Mouse (Mus musculus): ENCODE results near the gene Herc2.

Herc2 gene

DNA sequence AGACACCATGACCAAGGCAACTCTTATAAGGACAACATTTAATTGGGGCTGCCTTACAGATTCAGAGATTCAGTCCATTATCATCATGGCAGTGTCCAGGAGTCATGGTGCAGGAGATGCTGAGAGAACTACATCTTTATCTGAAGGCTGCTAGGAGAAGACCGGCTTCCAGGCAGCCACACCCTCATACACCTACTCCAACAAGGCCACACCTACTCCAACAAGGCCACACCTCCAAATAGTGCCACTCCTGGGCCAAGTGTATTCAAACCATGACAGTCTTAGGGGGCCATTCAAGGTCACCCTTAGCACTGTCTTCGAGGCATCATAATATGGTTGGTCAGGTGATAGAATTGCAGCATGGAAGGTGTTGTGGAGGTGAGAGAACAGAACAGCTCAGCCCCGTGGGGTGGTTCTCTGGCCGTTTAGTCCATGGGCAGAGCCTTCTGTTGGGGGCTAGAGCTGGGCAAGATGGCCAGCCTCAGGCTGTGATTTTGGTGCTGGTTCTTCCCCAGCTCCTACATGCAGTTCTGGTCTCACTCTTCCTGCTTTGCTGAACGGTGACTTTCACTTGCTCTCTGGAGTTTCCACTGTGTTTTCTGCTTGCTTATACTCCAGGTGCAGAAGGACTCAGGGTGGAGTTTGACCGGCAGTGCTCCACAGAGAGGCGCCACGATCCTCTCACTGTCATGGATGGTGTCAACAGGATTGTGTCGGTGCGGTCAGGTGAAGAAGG, 151.7 kb downstream of the Herc2 start:
- DNase-seq (ENCODE audit: low spot score), result no peak

DNA sequence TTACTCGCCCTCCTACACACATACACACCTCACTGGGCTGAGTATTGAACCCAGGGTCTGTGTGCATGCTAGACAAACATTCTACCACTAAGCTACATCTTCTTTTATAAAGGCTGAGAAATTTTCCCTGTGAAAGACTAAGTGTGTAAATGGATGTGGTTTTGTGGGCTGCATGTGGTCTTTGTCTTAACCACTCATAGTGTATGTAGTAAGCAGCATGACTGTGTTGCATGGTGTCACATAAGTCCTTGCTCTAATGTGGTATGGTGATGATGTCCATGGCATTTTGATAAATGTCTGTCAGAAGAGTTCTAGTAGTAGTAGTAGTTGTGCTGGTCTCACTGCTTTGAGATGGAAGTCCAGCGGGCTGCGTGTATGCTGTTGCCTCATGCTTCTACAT, 152.8 kb downstream of the Herc2 start:
- DNase-seq (ENCODE audit: low spot score), result no peak

DNA sequence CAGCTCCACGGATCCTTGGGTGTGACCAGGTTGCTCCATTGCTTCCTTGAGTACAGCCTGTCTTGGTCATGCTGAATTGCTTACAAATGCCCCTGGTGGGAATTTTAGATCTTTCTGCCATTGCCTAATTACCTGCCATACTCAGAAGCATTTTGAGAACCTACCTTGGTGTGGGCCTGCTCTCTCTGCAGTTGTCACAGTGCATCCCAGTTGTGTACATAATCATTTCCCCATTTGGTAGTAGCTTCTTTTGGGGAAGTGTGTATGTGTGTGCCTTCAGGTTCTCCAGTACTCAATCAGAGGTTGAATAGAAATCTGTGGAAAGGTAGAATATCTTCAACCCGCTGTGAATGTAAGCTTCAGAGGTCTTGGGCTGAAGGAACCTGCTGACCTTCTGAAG, 153.3 kb downstream of the Herc2 start:
- no peak for DNase-seq (ENCODE audit: low spot score)

DNA sequence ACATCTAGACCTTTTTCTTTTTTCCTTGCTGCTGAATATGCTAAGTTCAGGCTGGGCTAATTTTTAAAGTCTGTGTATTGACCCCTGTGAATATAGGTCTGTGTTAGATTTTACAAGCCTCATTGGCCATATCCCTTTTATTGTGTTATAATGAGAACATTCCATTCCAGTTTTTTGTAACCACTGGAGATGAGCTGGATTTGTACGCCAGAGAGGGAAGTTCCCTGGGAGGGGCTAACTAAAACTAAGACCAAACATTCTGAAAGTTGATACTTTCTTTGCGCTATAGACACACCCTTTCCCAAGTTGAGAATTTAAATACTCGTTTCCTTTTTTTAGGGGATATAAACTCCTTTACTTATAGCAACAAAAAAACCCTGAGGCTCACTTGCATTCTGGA, 154.9 kb downstream of the Herc2 start:
- DNase-seq (ENCODE audit: low spot score), result no peak

DNA sequence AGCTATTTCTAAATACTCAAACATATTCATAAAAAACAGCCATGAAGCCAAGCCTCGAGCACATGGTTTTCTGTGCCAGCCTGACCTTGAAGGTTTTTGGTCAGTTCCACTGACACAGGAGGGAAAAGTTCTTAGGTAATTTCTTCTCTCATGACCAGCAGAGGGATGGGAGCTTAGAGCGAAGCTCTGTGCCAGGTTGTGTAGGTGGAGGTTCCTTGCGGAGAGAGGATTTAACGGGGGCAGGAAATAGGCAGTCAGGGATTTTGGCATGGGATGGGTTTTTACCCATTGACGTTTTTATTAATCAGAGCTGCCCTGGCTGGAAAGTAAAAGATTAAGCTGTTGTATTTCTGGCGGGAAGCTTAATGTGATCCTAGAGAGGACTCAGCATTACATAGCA, 170.8 kb downstream of the Herc2 start:
- no peak for DNase-seq (ENCODE audit: low spot score)

DNA sequence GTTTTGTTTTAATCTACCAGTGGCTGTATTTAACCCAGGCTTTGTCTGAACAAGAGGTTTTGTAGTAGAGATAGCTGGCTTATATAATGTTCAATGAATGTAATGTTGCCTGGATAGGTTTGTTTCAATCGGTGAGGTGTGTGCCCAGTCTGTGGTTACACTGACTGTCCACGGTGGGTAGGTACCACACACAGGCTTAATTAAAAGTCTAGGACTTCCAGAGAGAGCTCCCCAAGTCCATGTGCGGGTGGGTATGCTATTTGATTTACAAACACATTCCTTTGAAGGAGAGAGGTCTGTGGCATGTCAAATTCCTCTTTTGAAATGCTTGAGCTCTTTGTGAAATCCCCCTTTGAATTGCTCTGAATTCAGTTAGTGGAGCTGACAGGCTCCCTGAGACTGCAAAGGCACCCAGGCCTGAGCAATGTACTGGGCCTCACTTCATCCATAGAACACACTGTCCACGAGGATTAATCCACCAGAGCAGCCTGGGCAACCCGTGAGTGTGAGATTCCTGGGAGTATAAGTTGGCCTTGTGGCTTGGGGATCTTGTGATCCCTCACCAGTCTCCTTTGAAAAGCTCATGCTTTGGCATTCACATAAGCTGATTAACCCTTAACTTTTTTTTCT, 185.9 kb downstream of the Herc2 start:
- DNase-seq (ENCODE audit: low spot score), result no peak

DNA sequence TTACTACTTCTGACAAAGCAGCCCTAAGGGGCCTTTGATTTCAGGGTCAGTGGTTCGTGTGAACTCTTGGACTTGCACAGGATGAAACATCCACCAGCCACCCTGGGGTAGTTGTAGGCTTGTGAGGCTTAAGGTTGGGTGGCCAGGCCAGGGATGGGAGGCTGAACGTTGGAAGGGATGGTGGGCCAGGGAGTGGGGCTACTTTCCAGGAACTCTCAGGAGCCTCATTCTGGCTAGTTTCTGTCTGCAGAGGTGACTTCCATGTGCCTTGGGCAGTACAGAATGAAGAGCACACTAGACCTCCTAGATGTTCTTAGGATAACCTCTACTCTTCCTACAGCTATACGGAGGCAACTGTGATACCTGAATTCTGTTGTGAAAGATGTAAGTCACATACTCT, 186.6 kb downstream of the Herc2 start:
- no peak for DNase-seq (ENCODE audit: low spot score)

DNA sequence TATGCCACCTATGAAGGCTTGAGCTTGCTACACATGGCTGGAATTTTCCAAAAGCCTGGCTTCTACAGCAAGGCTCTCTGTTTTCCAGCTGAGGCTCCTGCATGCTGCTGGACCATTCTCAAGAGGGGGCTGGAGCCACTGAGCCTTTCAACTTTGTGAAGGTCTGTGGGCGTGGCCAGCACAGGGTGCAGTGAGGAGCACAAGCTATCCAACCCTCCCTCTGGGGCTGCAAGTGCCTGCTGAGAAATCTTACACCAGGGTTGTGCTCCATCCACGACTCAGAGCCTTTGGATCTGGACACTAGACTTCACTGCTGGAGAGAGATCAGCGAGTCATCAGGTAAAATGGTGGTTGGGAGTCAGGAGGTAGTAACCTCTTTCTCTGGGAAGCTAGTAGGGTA, 189.5 kb downstream of the Herc2 start, which contains the start of gene Oca2:
TSS of gene Oca2 (plus strand) at position 218 of the 400 bp plus-strand sequence.
- no peak for DNase-seq (ENCODE audit: low spot score)

DNA sequence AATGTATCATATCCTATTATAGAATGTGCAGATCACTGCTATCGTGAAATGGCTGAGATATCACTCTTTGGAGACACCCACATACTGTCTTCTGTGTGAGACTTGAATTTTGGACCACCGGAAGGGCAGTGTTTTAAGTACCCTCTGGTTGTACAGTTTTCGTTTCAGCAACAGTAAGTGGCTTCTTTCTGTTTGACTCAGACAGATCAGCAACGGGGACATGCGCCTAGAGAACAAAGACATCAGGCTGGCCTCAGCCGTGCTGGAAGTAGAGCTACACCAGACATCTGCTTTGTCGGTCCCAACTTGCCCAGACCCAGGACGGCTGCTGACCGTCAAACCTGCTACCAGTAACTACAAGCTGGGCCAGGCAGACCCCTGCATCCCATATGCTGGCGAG, 204.6 kb downstream of the Herc2 start:
- DNase-seq (ENCODE audit: low spot score), result no peak

DNA sequence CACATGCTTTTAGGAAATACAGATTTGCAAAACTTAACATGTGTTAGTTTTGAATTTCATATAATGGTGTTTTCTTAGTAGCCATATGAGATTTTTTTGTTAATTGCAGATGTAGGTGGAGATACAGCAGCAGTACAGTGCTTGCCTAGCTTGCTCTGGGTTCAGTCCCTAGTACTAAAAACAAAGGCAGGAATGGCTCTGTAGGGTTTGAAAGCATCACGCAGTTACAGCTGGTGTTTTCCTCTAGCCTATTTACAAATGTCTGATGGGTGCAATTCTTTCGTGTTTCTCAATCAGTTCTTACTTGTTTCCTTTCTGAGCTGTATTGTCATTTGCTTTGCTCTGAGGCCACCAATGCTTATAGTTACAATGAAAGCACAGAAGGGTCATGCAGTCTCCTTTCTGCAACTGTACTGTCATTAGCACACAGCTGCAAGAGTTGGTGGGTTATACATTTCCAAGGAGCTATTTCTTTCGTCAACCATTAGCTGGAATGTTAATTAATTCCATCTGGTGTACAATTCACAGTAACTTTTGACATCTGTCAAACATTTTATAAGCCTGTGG, 208.0 kb downstream of the Herc2 start:
- DNase-seq (ENCODE audit: low spot score), result no peak

DNA sequence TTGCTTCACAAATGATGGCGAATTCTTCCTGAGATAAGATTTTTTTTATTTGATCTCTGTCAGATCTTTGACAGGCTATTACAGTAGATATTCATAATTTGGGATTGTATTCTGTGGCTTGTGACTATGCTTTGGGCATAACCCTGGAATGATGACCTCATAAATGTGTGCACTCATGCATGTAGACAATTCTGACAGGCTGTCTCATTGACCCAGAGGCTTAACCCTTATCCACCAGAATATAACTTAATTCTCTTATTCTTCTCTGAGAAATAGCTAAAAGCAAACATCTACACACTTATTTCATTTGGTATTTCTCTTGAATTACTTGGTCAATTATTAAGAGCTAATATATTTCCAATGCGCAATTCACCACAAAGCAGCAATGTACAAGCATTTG, 227.5 kb downstream of the Herc2 start:
- no peak for DNase-seq (ENCODE audit: low spot score)

Data from testis, postnatal 14 days (tissue).